Mouse (Mus musculus) CH12.LX (cell line): ENCODE results near the gene 1810043G02Rik.

Source experiments
- CTCF ChIP-seq, 2 experiments: IDR thresholded peaks in 1 of 2; conservative IDR thresholded peaks in 1 of 2; 2 replicates each; pipeline ENCODE4 v1.5.1; 2011 to 2012; ENCODE audit warnings: low read depth in 2 of 2, low read length in 2 of 2, improper control_type of control experiment in 1 of 2, inconsistent platforms in 1 of 2, mild to moderate bottlenecking in 1 of 2, moderate library complexity in 1 of 2
- GABPA ChIP-seq: IDR thresholded peaks from 2 replicates; pipeline ENCODE4 v1.6.1; 2012; ENCODE audit warnings: low read depth, low read length, improper control_type of control experiment, inconsistent platforms; ENCODE audit not compliant: insufficient replicate concordance
- HCFC1 ChIP-seq: IDR thresholded peaks from 2 replicates; pipeline ENCODE4 v1.6.1; 2012; ENCODE audit warnings: low read depth, mild to moderate bottlenecking, inconsistent platforms, low read length, improper control_type of control experiment
- JUND ChIP-seq: conservative IDR thresholded peaks from 2 replicates; pipeline ENCODE4 v1.6.1; 2011; ENCODE audit warnings: low read depth, low read length, improper control_type of control experiment
- MYC ChIP-seq: IDR thresholded peaks from 2 replicates; pipeline ENCODE4 v1.6.1; 2011; ENCODE audit warnings: low read depth, mild to moderate bottlenecking, improper control_type of control experiment, low read length
- POLR2A ChIP-seq: IDR thresholded peaks from 2 replicates; pipeline ENCODE4 v1.6.1; 2011; ENCODE audit warnings: low read depth, mild to moderate bottlenecking, improper control_type of control experiment, low read length
- POLR2AphosphoS2 ChIP-seq: IDR thresholded peaks from 2 replicates; pipeline ENCODE4 v1.6.1; 2011; ENCODE audit warnings: low read depth, low read length, improper control_type of control experiment

GRCm38 (mm10) chr10:78028129-78028528 is 49.8 kb downstream of the 1810043G02Rik start:
- TF ChIP-seq HCFC1, result no peak
- TF ChIP-seq CTCF (conservative IDR thresholded peaks at IDR 0.05 in 1 of 2, IDR thresholded peaks at IDR 0.05 in 1 of 2; ENCODE audit: low read depth in 2 of 2, low read length in 2 of 2), result peak; percentile 92 to 98
- no peak for TF ChIP-seq JUND
- no peak for TF ChIP-seq GABPA
- TF ChIP-seq POLR2AphosphoS2, result no peak
- TF ChIP-seq POLR2A, result no peak
- no peak for TF ChIP-seq MYC
